In genomic region chr3:89227307-89228179, GRCm38 (mm10) we compare ENCODE assay signal across 8 mouse cellular contexts. TPM values are rescaled to one million over a fixed set of nuclear protein-coding genes. Genes with fewer than 3 reads are reported as not detected.
DNase-seq lines count a peak whose midpoint lies in the region; ATAC-seq and TF ChIP-seq lines count a peak whose summit lies in the region.

No protein-coding gene starts in this region.

- TF ChIP-seq POLR2A in cortical plate, adult 2 months (IDR thresholded peaks at IDR 0.05; ENCODE audit: extremely low read depth, insufficient read depth, low read length): peak; percentile 80

- TF ChIP-seq CTCF in cortical plate, adult 2 months (IDR thresholded peaks at IDR 0.05; ENCODE audit: extremely low read depth, insufficient read depth, low read length): no peak
- no peak for TF ChIP-seq CTCF in gastrocnemius, adult 2 months (IDR thresholded peaks at IDR 0.05)
- TF ChIP-seq CTCF in hindbrain, postnatal 0 days (IDR thresholded peaks at IDR 0.05; ENCODE audit: low read depth): no peak
- TF ChIP-seq CTCF in left cerebral cortex, adult 2 months (IDR thresholded peaks at IDR 0.05): no peak

- ATAC-seq in hindbrain, postnatal 0 days: peak; percentile 81

- no peaks in the 10 kb centered on the region for H3K9me3 ChIP-seq in hindbrain, postnatal 0 days (ENCODE audit: low read length)

- H3K27me3 ChIP-seq in hindbrain, postnatal 0 days (ENCODE audit: insufficient read depth, low read length): no peaks in the 10 kb centered on the region

- peak overlapping the region; percentile 68 for H3K4me2 ChIP-seq in hindbrain, postnatal 0 days (ENCODE audit: low read depth, low read length)

- WGBS in hindbrain, postnatal 0 days: 8% methylated on average over 41 of the region's 41 CpGs

- peak overlapping the region; percentile 11; the same call in 1 of the 2 replicates for H3K27ac ChIP-seq in cortical plate, adult 2 months (ENCODE audit: insufficient read depth, low read length)
- peak overlapping the region; percentile 83 for H3K27ac ChIP-seq in gastrocnemius, adult 2 months
- H3K27ac ChIP-seq in hindbrain, postnatal 0 days: peak overlapping the region; percentile 78
- peak overlapping the region; percentile 82 for H3K27ac ChIP-seq in left cerebral cortex, adult 2 months

- DNase-seq in ZHBTc4 (ENCODE audit: low read depth, low spot score): peak; percentile 97
- DNase-seq in gastrocnemius, adult 2 months: peak; percentile 79
- DNase-seq in hindbrain, postnatal 0 days (ENCODE audit: low spot score): peak; percentile 95
- DNase-seq in left cerebral cortex, adult 2 months (ENCODE audit: extremely low spot score in 1 of 2, low spot score in 2 of 2): peak; percentile 88 to 92
- DNase-seq in lung, postnatal 36 days: peak; percentile 97
- DNase-seq in retina, embryonic 14.5 days (ENCODE audit: low spot score): peak; percentile 96
- DNase-seq in urinary bladder, postnatal 4 days (ENCODE audit: low spot score in 2 of 2): peak; percentile 82 to 88

- H3K4me1 ChIP-seq in cortical plate, adult 2 months (ENCODE audit: control insufficient read depth, insufficient read depth, low read length): peaks cover 1% of the 10 kb centered on the region; the same call in 1 of the 2 replicates
- peaks cover 12% of the 10 kb centered on the region; the same call in 1 of the 2 replicates for H3K4me1 ChIP-seq in hindbrain, postnatal 0 days (ENCODE audit: insufficient read depth, low read length)

- H3K9ac ChIP-seq in hindbrain, postnatal 0 days (replicated peaks; ENCODE audit: low read length): peak overlapping the region; percentile 45

- intact Hi-C loops in gastrocnemius, adult 2 months (cut with DNase I): no loop called here
- intact Hi-C loops in left cerebral cortex, adult 2 months (cut with DNase I): loop anchor here (2.0 kb wide), 1 partner anchor 15 kb away; no protein-coding TSS in a partner anchor

- no peaks in the 10 kb centered on the region for H3K36me3 ChIP-seq in hindbrain, postnatal 0 days (ENCODE audit: insufficient read depth, low read length)

- peak overlapping the region; percentile 16 for H3K4me3 ChIP-seq in cortical plate, adult 2 months (ENCODE audit: insufficient read depth, low read length)
- peak overlapping the region; percentile 80 for H3K4me3 ChIP-seq in gastrocnemius, adult 2 months
- H3K4me3 ChIP-seq in hindbrain, postnatal 0 days (ENCODE audit: low read length): peak overlapping the region; percentile 40
- H3K4me3 ChIP-seq in left cerebral cortex, adult 2 months: peak overlapping the region; percentile 53

RNA-seq across cellular contexts. Expression of gene Mtx1, which starts 0.7 kb away (rescaled TPM):
- polyA plus RNA-seq in cortical plate, adult 2 months (2012; rRNA removed): 132 and 155 TPM in 2 replicates
- 10 to 100 TPM; 40.7 to 51.4 TPM for total RNA-seq in gastrocnemius, adult 2 months (2021)
- total RNA-seq in hindbrain, postnatal 0 days (2014; rRNA removed): 103 and 130 TPM in 2 replicates
- polyA plus RNA-seq in hindbrain, postnatal 0 days (2015; fragmentation: Nextera tagmentation; extraction: Ambion mirVana): 186 TPM in 2 replicates
- 10 to 100 TPM; 96.2 to 99.9 TPM for total RNA-seq in left cerebral cortex, adult 2 months (2021)

RNA-seq across cellular contexts. Expression of gene Muc1, which starts 1.3 kb away (rescaled TPM):
- 0.88 and 0.95 TPM in 2 replicates for polyA plus RNA-seq in cortical plate, adult 2 months (2012; rRNA removed)
- under 1 TPM; 0.13 to 0.22 TPM for total RNA-seq in gastrocnemius, adult 2 months (2021)
- 1.9 TPM in 2 replicates for total RNA-seq in hindbrain, postnatal 0 days (2014; rRNA removed)
- 0.82 and 1.5 TPM in 2 replicates for polyA plus RNA-seq in hindbrain, postnatal 0 days (2015; fragmentation: Nextera tagmentation; extraction: Ambion mirVana)
- under 1 TPM; 0.29 to 0.33 TPM for total RNA-seq in left cerebral cortex, adult 2 months (2021)

RNA-seq across cellular contexts. Expression of gene Thbs3, which starts 12.6 kb away (rescaled TPM):
- 68.9 and 70.6 TPM in 2 replicates for polyA plus RNA-seq in cortical plate, adult 2 months (2012; rRNA removed)
- total RNA-seq in gastrocnemius, adult 2 months (2021): 10 to 100 TPM in 1 of 2 experiments, 1 to 10 TPM in 1; 6.4 to 10.2 TPM
- total RNA-seq in hindbrain, postnatal 0 days (2014; rRNA removed): 29.4 and 37.9 TPM in 2 replicates
- polyA plus RNA-seq in hindbrain, postnatal 0 days (2015; fragmentation: Nextera tagmentation; extraction: Ambion mirVana): 36.8 and 37.2 TPM in 2 replicates
- 10 to 100 TPM; 21.2 to 21.9 TPM for total RNA-seq in left cerebral cortex, adult 2 months (2021)

RNA-seq across cellular contexts. Expression of gene Krtcap2, which starts 18.2 kb away (rescaled TPM):
- polyA plus RNA-seq in cortical plate, adult 2 months (2012; rRNA removed): 58.2 and 61.9 TPM in 2 replicates
- 10 to 100 TPM; 62.9 to 79.7 TPM for total RNA-seq in gastrocnemius, adult 2 months (2021)
- 74.9 and 111 TPM in 2 replicates for total RNA-seq in hindbrain, postnatal 0 days (2014; rRNA removed)
- 250 and 268 TPM in 2 replicates for polyA plus RNA-seq in hindbrain, postnatal 0 days (2015; fragmentation: Nextera tagmentation; extraction: Ambion mirVana)
- total RNA-seq in left cerebral cortex, adult 2 months (2021): 10 to 100 TPM; 63.2 to 71.4 TPM

RNA-seq across cellular contexts. Expression of gene Trim46, which starts 18.6 kb away (rescaled TPM):
- 87.2 and 91.0 TPM in 2 replicates for polyA plus RNA-seq in cortical plate, adult 2 months (2012; rRNA removed)
- total RNA-seq in gastrocnemius, adult 2 months (2021): under 1 TPM; 0.18 to 0.50 TPM
- 97.9 and 101 TPM in 2 replicates for total RNA-seq in hindbrain, postnatal 0 days (2014; rRNA removed)
- polyA plus RNA-seq in hindbrain, postnatal 0 days (2015; fragmentation: Nextera tagmentation; extraction: Ambion mirVana): 42.9 and 49.8 TPM in 2 replicates
- 10 to 100 TPM; 82.8 to 85.1 TPM for total RNA-seq in left cerebral cortex, adult 2 months (2021)

Comparison
In these comparisons a context has a peak if more than half of its experiments do, and no peak if none do; other contexts are left out.
1. Peak in every context shown above with its lines: DNase-seq, ATAC-seq, H3K4me3 ChIP-seq and H3K27ac ChIP-seq.
2. H3K27ac ChIP-seq: peak in every context shown above with its lines; median percentile 83 in gastrocnemius, adult 2 months; 82 in left cerebral cortex, adult 2 months; 78 in hindbrain, postnatal 0 days; 11 in cortical plate, adult 2 months.
3. H3K4me3 ChIP-seq: peak in every context shown above with its lines; median percentile 80 in gastrocnemius, adult 2 months; 53 in left cerebral cortex, adult 2 months; 40 in hindbrain, postnatal 0 days; 16 in cortical plate, adult 2 months.